Mouse (Mus musculus) intestine, embryonic 16.5 days (tissue): ENCODE data around the gene Bdkrb1. TPM values are rescaled to one million over a fixed set of nuclear protein-coding genes. Genes with fewer than 3 reads are reported as not detected.

ENCODE experiments used
- ATAC-seq: fragments of 200-750 bp; cut with Nextera tagmentation; 2 replicates; pipeline ENCODE4 v1.8.0; 2017; ENCODE audit warnings: moderate TSS enrichment, moderate library complexity
- H3K27ac ChIP-seq: fragments of 300-500 bp; sonication (generic); 2 replicates; pipeline ENCODE4 v1.5.1; 2014; ENCODE audit warnings: mild to moderate bottlenecking, low read length
- H3K27me3 ChIP-seq: fragments of 300-500 bp; sonication (generic); replicated peaks from 2 replicates; pipeline ENCODE4 v1.6.1; 2014; ENCODE audit warnings: low read length, control low read depth, mixed read lengths; ENCODE audit not compliant: control insufficient read depth, insufficient read depth
- H3K36me3 ChIP-seq: fragments of 300-500 bp; sonication (generic); 2 replicates; pipeline ENCODE4 v1.6.1; 2014; ENCODE audit warnings: low read length, control low read depth; ENCODE audit not compliant: control insufficient read depth, insufficient read depth
- H3K4me1 ChIP-seq: fragments of 300-500 bp; sonication (generic); 2 replicates; pipeline ENCODE4 v1.6.1; 2014; ENCODE audit warnings: low read length, control low read depth, mixed read lengths; ENCODE audit not compliant: control insufficient read depth, insufficient read depth
- H3K4me2 ChIP-seq: fragments of 300-500 bp; sonication (generic); 2 replicates; pipeline ENCODE4 v1.6.1; 2014; ENCODE audit warnings: low read depth, low read length, control low read depth
- H3K4me3 ChIP-seq: fragments of 300-500 bp; sonication (generic); 2 replicates; pipeline ENCODE4 v1.5.1; 2014; ENCODE audit warnings: mild to moderate bottlenecking, low read length
- H3K9ac ChIP-seq: fragments of 300-500 bp; sonication (generic); 2 replicates; pipeline ENCODE4 v1.6.1; 2014; ENCODE audit warnings: low read depth, low read length
- H3K9me3 ChIP-seq: fragments of 300-500 bp; sonication (generic); 2 replicates; pipeline ENCODE4 v1.6.1; 2016; ENCODE audit warnings: low read length, control low read depth; ENCODE audit not compliant: control insufficient read depth
- WGBS: fragments of 180-500 bp; shearing (Covaris S2); extraction: QIAGEN DNeasy Blood & Tissue Kit; methylation state at CpG from one replicate; pipeline ENCODE4 v1.1.7; 2014; 5-methylcytosine and 5-hydroxymethylcytosine counted together
- polyA plus RNA-seq: library from polyadenylated mRNA; unstranded; fragments of >200 nt; fragmentation: Nextera tagmentation; extraction: Ambion mirVana; gene quantifications from 2 replicates; pipeline ENCODE4 v1.2.1, GENCODE M21; 2015

Gene Bdkrb1
- polyA plus RNA-seq, 1 experiment from 2014 or later: 0.22 TPM

DNA sequence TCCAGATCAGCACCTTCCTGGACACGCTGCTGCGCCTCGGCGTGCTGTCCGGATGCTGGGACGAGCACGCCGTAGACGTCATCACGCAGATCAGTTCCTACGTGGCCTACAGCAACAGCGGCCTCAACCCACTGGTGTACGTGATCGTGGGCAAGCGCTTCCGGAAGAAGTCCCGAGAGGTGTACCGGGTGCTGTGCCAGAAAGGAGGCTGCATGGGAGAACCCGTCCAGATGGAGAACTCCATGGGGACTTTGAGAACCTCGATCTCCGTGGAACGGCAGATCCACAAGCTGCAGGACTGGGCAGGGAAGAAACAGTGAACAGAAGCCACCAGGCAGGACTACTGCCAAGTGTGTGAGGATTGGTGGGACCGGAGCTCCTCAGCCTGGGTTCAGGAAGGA lies 10.5 kb upstream of the Bdkrb1 start:
- H3K4me1 ChIP-seq: no peaks in the 10 kb centered on the region
- no peaks in the 10 kb centered on the region for H3K36me3 ChIP-seq
- H3K27me3 ChIP-seq: no peaks in the 10 kb centered on the region
- no peaks in the 10 kb centered on the region for H3K9me3 ChIP-seq
- no peak overlapping the region for H3K4me3 ChIP-seq
- ATAC-seq: no peak
- H3K9ac ChIP-seq: no peak overlapping the region
- WGBS: 94% methylated on average over 23 of the region's 23 CpGs
- no peak overlapping the region for H3K27ac ChIP-seq
- H3K4me2 ChIP-seq: no peak overlapping the region; the same call in 1 of the 2 replicates

DNA sequence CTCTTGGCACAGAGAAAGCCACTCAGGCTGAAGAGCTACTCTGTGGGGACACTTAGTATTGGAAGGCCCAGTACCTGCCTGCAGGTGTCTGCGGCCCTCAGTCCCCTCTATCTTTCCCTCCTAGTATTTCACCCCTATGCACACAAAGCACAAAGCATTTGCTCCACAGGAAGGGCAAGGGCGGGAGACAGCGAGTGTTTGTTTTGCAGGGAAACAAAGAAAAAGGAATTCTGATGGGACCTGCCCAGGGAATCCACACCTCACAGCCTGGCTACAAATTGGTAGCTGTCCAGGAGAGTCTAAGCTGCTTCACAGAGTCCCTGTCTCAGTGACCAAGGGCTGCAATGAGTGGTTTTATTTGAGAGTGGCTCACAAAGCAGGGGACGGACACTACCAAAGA lies 9.4 kb upstream of the Bdkrb1 start:
- Histone ChIP-seq H3K4me1 (no peaks in the 10 kb centered on the region), H3K9ac (no peak overlapping the region), H3K4me3 (no peak overlapping the region), H3K36me3 (no peaks in the 10 kb centered on the region), H3K9me3 (no peaks in the 10 kb centered on the region), H3K27ac (no peak overlapping the region), H3K27me3 (no peaks in the 10 kb centered on the region), H3K4me2 (no peak overlapping the region)
- 58% methylated on average over 4 of the region's 4 CpGs for WGBS
- ATAC-seq: no peak

- Histone ChIP-seq H3K4me2 (no peak overlapping the region), H3K4me3 (no peak overlapping the region), H3K4me1 (no peaks in the 10 kb centered on the region), H3K27me3 (no peaks in the 10 kb centered on the region), H3K36me3 (no peaks in the 10 kb centered on the region), H3K9me3 (no peaks in the 10 kb centered on the region), H3K27ac (no peak overlapping the region), H3K9ac (no peak overlapping the region)
- no peak for ATAC-seq
- WGBS: 78% methylated on average over 8 of the region's 8 CpGs
These were observed 5.8 kb upstream of the Bdkrb1 start for GRCm38 (mm10) chr12:105597135-105597534.

GRCm38 (mm10) chr12:105598503-105598902 lies 4.4 kb upstream of the Bdkrb1 start:
- Histone ChIP-seq H3K9me3 (no peaks in the 10 kb centered on the region), H3K4me2 (no peak overlapping the region), H3K4me3 (no peak overlapping the region), H3K36me3 (no peaks in the 10 kb centered on the region), H3K27ac (no peak overlapping the region), H3K9ac (no peak overlapping the region), H3K27me3 (no peaks in the 10 kb centered on the region), H3K4me1 (no peaks in the 10 kb centered on the region)
- no peak for ATAC-seq
- 76% methylated on average over 10 of the region's 10 CpGs for WGBS

GRCm38 (mm10) chr12:105599098-105599497 lies 3.8 kb upstream of the Bdkrb1 start:
- Histone ChIP-seq H3K4me3 (no peak overlapping the region), H3K36me3 (no peaks in the 10 kb centered on the region), H3K4me1 (no peaks in the 10 kb centered on the region), H3K9ac (no peak overlapping the region), H3K9me3 (no peaks in the 10 kb centered on the region), H3K27ac (no peak overlapping the region), H3K4me2 (no peak overlapping the region), H3K27me3 (no peaks in the 10 kb centered on the region)
- WGBS: 44% methylated on average over 5 of the region's 5 CpGs
- ATAC-seq: no peak

- Histone ChIP-seq H3K9ac (no peak overlapping the region), H3K27ac (no peak overlapping the region), H3K4me1 (no peaks in the 10 kb centered on the region), H3K9me3 (no peaks in the 10 kb centered on the region), H3K36me3 (no peaks in the 10 kb centered on the region), H3K4me3 (no peak overlapping the region), H3K4me2 (no peak overlapping the region), H3K27me3 (no peaks in the 10 kb centered on the region)
- 65% methylated on average over 6 of the region's 6 CpGs for WGBS
- no peak for ATAC-seq
These were observed 1.3 kb upstream of the Bdkrb1 start for GRCm38 (mm10) chr12:105601586-105601985.

- 73% methylated on average over 11 of the region's 11 CpGs for WGBS
These were observed 1.0 kb downstream of the Bdkrb1 start for GRCm38 (mm10) chr12:105603904-105604303.

DNA sequence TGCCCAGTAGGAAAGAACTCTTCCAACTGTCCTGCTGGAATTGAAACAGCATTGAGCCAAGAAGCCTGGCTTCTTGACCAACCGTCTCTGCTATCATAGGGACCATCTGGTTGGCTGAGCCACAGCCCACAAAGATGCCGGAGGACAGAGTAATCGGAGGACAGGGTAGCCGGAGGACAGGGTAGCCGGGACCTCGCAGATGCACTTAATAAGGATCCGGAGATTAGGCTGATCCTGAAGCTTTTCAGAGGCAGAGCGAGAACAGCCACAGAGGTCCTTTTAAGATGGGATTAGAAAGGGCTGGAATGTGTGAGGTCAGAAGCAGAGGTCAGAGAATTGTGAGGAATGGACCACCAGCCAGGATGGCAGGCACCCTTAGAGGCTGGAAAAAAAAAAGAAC lies 2.3 kb downstream of the Bdkrb1 start:
- Histone ChIP-seq H3K27ac (no peak overlapping the region), H3K4me1 (no peaks in the 10 kb centered on the region), H3K9ac (no peak overlapping the region), H3K27me3 (no peaks in the 10 kb centered on the region), H3K4me3 (no peak overlapping the region), H3K9me3 (no peaks in the 10 kb centered on the region), H3K4me2 (no peak overlapping the region), H3K36me3 (no peaks in the 10 kb centered on the region)
- no peak for ATAC-seq
- WGBS: 51% methylated on average over 8 of the region's 8 CpGs

More at GRCm38 (mm10) chr12:105603904-105604303, 1.0 kb downstream of the Bdkrb1 start:
- Histone ChIP-seq H3K9me3 (no peaks in the 10 kb centered on the region), H3K27ac (no peak overlapping the region), H3K27me3 (no peaks in the 10 kb centered on the region), H3K9ac (no peak overlapping the region), H3K36me3 (no peaks in the 10 kb centered on the region), H3K4me3 (no peak overlapping the region), H3K4me2 (no peak overlapping the region), H3K4me1 (no peaks in the 10 kb centered on the region)
- no peak for ATAC-seq

GRCm38 (mm10) chr12:105606881-105607280 lies 4.0 kb downstream of the Bdkrb1 start:
- H3K4me1 ChIP-seq: peaks cover 9% of the 10 kb centered on the region; the same call in 1 of the 2 replicates
- H3K27me3 ChIP-seq: no peaks in the 10 kb centered on the region
- H3K9me3 ChIP-seq: no peaks in the 10 kb centered on the region
- 70% methylated on average over 4 of the region's 4 CpGs for WGBS
- H3K9ac ChIP-seq: no peak overlapping the region
- no peak overlapping the region for H3K4me3 ChIP-seq
- no peak overlapping the region for H3K27ac ChIP-seq
- no peak for ATAC-seq
- H3K36me3 ChIP-seq: no peaks in the 10 kb centered on the region
- H3K4me2 ChIP-seq: no peak overlapping the region

DNA sequence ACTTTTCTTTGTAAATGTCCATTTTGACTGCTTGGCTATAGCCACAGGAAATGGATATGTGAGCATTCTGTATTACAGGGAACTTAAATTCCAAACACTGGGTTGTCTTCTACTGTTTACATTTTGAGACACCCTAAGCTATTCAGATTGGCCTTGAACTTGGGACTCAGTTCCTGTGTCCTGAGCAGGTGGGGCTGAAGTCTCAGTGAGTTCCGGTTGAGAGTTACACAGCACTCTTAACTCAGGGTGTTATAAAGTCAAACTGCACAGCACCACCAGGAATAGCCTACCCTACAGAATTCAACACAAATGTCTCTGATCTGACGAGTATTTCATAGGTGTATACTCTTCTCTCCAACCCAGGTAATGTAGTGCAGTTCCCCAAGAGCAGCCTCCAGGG lies 8.2 kb downstream of the Bdkrb1 start:
- 71% methylated on average over 2 of the region's 2 CpGs for WGBS
- H3K4me1 ChIP-seq: peaks cover 11% of the 10 kb centered on the region; the same call in 1 of the 2 replicates
- ATAC-seq: peak; percentile 71
- H3K4me3 ChIP-seq: no peak overlapping the region
- no peak overlapping the region for H3K4me2 ChIP-seq
- H3K36me3 ChIP-seq: no peaks in the 10 kb centered on the region
- no peaks in the 10 kb centered on the region for H3K27me3 ChIP-seq
- H3K27ac ChIP-seq: peak overlapping the region; percentile 38
- H3K9me3 ChIP-seq: no peaks in the 10 kb centered on the region
- H3K9ac ChIP-seq: no peak overlapping the region
